Mouse (Mus musculus) kidney, embryonic 15.5 days (tissue): ENCODE data around the gene Thsd1. TPM values are rescaled to one million over a fixed set of nuclear protein-coding genes. Genes with fewer than 3 reads are reported as not detected.

Source experiments
- ATAC-seq: fragments of 200-750 bp; cut with Nextera tagmentation; replicated peaks from 2 replicates; pipeline ENCODE4 v1.8.0; 2017; ENCODE audit warnings: moderate TSS enrichment; ENCODE audit not compliant: low FRiP score
- H3K27ac ChIP-seq: fragments of 300-500 bp; sonication (generic); 2 replicates; pipeline ENCODE4 v1.5.1; 2015; ENCODE audit warnings: mild to moderate bottlenecking, inconsistent platforms
- H3K27me3 ChIP-seq: fragments of 300-500 bp; sonication (generic); 2 replicates; pipeline ENCODE4 v1.6.1; 2015; ENCODE audit warnings: inconsistent platforms
- H3K36me3 ChIP-seq: fragments of 300-500 bp; sonication (generic); 2 replicates; pipeline ENCODE4 v1.6.1; 2015; ENCODE audit warnings: inconsistent platforms
- H3K4me1 ChIP-seq: fragments of 300-500 bp; sonication (generic); 2 replicates; pipeline ENCODE4 v1.6.1; 2015; ENCODE audit warnings: inconsistent platforms
- H3K4me2 ChIP-seq: fragments of 300-500 bp; sonication (generic); 2 replicates; pipeline ENCODE4 v1.6.1; 2015; ENCODE audit warnings: moderate library complexity, mild to moderate bottlenecking, inconsistent platforms
- H3K4me3 ChIP-seq: fragments of 300-500 bp; sonication (generic); replicated peaks from 2 replicates; pipeline ENCODE4 v1.5.1; 2015; ENCODE audit warnings: mild to moderate bottlenecking, inconsistent platforms
- H3K9ac ChIP-seq: fragments of 300-500 bp; sonication (generic); 2 replicates; pipeline ENCODE4 v1.6.1; 2015; ENCODE audit warnings: mild to moderate bottlenecking, inconsistent platforms
- H3K9me3 ChIP-seq: fragments of 300-500 bp; sonication (generic); replicated peaks from 2 replicates; pipeline ENCODE4 v1.6.1; 2016; ENCODE audit warnings: inconsistent platforms
- WGBS: fragments of 180-500 bp; shearing (Covaris S2); methylation state at CpG from one replicate; pipeline ENCODE4 v1.1.7; 2015; ENCODE audit warnings: mixed read lengths; 5-methylcytosine and 5-hydroxymethylcytosine counted together
- polyA plus RNA-seq: library from polyadenylated mRNA; unstranded; fragments of >200 nt; fragmentation: Nextera tagmentation; extraction: Ambion mirVana; gene quantifications from 2 replicates; pipeline ENCODE4 v1.2.1, GENCODE M21; 2015

Gene Thsd1
- polyA plus RNA-seq: 14.5 and 16.3 TPM in 2 replicates

DNA sequence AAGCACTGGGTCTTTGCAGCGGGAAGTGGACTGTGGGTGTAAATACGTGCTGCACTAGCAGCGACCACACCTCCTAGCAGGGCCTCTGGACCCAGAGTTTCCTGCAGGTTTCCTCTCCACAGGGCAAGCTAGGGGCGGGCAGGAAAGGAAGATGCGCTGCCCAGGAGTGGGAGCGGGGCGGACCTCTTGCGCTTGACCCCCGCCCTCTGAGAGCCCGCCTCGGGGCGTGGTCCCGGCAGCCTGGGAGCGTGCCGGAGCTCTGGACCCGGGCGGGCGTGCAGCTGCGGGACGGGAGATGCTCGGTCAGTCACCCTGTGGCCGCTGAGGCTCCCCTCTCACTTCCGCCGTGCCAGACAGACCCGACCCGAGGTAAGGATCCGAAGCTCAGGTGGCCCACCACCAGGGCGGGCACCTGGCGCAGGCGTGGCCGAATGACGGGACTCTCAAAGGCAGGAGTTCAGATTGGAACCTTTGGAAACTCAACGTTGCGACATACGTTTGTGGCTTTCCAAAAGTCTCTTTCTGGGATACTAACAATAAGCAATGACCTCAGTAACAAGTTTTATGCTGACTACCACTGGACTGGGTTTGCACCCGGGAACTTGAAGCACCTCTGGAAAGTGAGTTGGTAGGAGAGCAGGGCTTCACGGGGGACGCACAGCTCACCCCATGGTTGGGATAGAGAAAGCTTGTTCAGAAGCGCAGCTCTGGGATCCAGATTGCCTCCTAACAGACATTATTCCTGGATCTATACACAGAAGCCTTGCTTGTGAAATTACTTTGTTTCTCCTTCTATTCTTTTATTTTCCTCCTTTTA, at the start of gene Thsd1:
Gene Thsd1 (plus strand): TSS at position 253 of the 817 bp plus-strand sequence.
- H3K9me3 ChIP-seq: no peaks in the 10 kb centered on the region
- H3K4me1 ChIP-seq: peaks cover 9% of the 10 kb centered on the region; the same call in 1 of the 2 replicates
- peaks cover 9% of the 10 kb centered on the region for H3K27me3 ChIP-seq
- peaks cover 12% of the 10 kb centered on the region for H3K36me3 ChIP-seq
- peak within 1 kb of the TSS; percentile 50 for H3K9ac ChIP-seq
- peak within 1 kb of the TSS; percentile 60 for H3K4me3 ChIP-seq
- H3K4me2 ChIP-seq: peak within 1 kb of the TSS; percentile 93
- peak within 1 kb of the TSS; percentile 41 for H3K27ac ChIP-seq
- under 1% methylated on average over 39 of the region's 39 CpGs for WGBS
- ATAC-seq: peak; percentile 91

DNA sequence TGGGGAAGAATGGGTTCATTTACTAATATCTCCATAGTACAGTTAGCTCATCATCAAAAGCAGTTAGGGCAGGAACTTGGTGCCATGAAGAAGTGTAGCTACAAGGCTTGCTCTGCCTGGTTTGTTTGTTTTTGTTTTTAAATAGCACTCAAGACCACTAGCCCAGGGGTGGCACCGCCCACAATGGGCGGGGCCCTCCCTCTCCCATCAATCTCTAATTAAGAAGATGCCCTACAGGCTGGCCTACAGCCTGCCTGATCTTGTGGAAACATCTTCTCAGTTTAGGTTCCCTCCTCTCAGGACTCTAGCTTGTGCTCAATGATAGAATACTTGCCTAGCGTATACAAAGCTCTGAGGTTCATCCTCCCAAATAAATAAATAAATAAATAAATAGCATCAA, 42.2 kb upstream of the Thsd1 start:
- Histone ChIP-seq H3K27me3 (0 out of 2 replicates have a peak, but pooled peaks cover 3% of the 10 kb centered on the region), H3K9ac (peak overlapping the region; percentile 71; the same call in 1 of the 2 replicates), H3K9me3 (no peaks in the 10 kb centered on the region), H3K4me3 (peak overlapping the region; percentile 81), H3K4me2 (peak overlapping the region; percentile 86), H3K27ac (peak overlapping the region; percentile 94), H3K36me3 (no peaks in the 10 kb centered on the region), H3K4me1 (peaks cover 17% of the 10 kb centered on the region)
- peak; percentile 76 for ATAC-seq
- under 1% methylated on average over 3 of the region's 3 CpGs for WGBS

DNA sequence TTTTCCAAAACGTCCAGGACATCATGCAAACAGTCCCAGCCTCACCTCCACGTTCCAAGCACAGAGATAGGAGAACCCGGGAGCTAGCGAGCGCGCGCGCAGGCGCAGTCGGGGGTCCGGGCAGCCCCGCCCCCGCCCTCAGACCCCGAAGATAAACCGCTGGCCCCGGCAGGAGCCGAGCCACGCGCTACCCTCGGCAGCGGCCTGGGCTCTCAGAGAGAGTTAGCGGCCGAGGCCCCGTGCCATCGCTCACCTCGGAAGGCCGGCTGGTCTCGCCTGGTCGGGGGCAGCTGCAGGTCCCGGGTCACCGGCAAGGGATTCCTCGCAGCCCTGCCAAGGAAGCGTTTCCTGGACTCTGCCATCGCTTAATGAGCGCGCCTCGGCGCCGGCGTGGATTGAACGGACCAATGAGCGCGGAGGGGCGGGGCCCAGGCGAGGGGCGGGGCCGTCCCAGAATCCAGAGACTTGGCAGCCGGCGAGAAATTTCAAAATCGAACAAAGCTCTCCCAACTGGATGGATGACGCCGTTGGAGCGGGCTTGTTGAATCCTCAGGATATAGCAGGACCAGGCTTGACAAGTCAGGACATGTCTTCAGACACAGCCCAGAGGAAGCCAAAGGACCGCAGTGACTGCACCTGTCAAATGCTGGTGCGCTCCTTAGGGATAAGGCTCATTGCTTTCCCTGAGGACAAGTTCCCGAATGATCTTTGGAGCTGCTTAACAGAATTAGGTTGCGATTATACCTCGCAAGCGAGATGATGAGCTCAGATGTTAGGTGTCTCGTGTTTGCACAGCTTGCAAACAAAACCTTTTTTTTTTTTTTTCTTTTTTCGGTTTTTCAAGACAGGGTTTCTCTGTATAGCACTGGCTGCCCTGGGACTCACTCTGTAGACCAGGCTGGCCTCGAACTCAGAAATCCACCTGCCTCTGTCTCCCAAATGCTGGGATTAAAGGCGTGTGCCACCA, 41.4 kb upstream of the Thsd1 start, which contains the start of gene Ckap2:
Gene Ckap2 (minus strand): TSS at position 389 of the 967 bp plus-strand sequence.
- WGBS: 2% methylated on average over 63 of the region's 63 CpGs
- no peaks in the 10 kb centered on the region for H3K36me3 ChIP-seq
- peaks cover 17% of the 10 kb centered on the region for H3K4me1 ChIP-seq
- H3K4me2 ChIP-seq: peak within 1 kb of the TSS; percentile 86
- H3K4me3 ChIP-seq: peak within 1 kb of the TSS; percentile 81
- peak within 1 kb of the TSS; percentile 94 for H3K27ac ChIP-seq
- peak within 1 kb of the TSS; percentile 71 for H3K9ac ChIP-seq
- H3K9me3 ChIP-seq: no peaks in the 10 kb centered on the region
- peak; percentile 97 for ATAC-seq
- 0 out of 2 replicates have a peak, but pooled peaks cover 3% of the 10 kb centered on the region for H3K27me3 ChIP-seq

DNA sequence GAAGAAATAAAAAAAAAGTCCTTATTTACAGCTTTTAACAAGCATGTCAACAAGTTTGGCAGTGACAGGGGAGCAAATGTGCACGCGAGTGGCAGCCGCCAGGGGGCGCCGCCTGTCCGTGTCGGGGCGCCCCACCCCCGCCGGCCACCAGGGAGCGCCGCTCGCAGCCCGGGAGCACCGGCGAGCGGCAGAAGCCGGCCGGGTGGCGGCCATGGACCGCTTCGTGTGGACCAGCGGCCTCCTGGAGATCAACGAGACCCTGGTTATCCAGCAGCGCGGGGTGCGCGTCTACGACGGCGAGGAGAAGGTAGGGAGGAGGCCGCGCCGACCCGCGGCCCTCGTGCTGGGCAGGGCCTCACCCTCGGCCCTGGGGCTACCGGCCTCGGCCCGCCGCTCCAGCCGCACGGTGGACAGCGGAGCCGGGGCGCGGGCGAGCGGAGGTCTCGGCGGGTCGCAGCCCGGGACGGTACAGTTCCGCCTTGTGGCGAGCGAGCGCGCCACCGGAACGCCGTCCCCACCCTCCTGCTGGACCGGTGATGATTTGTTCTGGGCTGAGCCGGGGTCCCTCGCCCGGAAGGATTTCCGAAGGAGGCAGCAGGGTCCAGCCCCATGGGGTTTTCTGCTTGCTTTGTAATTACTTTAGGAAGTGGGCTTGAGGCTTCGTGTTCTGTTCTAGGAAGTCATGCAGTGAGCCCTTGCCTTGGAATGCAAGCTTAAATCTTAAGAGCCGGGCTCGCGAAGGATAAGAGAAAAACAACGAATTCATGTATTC, 34.3 kb upstream of the Thsd1 start, which contains the start of gene Vps36:
Gene Vps36 (plus strand): TSS at position 150 of the 772 bp plus-strand sequence.
- Histone ChIP-seq H3K4me3 (peak within 1 kb of the TSS; percentile 83), H3K27ac (peak within 1 kb of the TSS; percentile 99), H3K4me2 (peak within 1 kb of the TSS; percentile 62), H3K9ac (peak within 1 kb of the TSS; percentile 76), H3K4me1 (peaks cover 17% of the 10 kb centered on the region), H3K27me3 (0 out of 2 replicates have a peak, but pooled peaks cover 3% of the 10 kb centered on the region), H3K36me3 (no peaks in the 10 kb centered on the region), H3K9me3 (no peaks in the 10 kb centered on the region)
- under 1% methylated on average over 73 of the region's 73 CpGs for WGBS
- ATAC-seq: peak; percentile 95

DNA sequence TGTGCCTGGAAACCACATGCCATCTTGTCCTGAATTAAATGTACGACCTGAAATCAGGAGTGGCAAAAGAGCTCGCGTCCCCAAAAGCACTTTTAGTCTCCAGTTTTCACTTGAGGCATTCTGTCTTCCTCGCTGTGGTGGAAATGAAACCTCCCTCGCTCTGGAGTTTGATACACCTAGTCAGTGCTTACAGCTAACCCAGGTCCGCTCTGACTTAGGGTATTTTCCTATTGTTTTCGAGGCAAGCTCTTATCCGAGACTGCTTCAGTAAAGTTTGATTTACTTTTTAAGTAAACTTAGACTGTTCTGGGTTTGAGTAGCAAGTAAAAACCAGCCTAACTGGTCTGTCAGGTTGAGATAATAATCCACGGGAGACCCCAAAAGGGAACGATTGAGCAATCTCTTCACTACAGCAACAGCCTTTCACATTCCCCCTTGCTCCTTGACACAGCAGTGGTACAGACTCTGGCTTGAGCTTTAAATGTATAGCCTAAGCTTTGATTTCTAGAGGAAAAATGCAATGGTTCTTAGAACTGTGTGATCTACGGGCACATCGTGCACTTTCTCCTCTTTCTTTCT, 33.6 kb upstream of the Thsd1 start:
- Histone ChIP-seq H3K4me1 (peaks cover 17% of the 10 kb centered on the region), H3K27me3 (0 out of 2 replicates have a peak, but pooled peaks cover 3% of the 10 kb centered on the region), H3K36me3 (no peaks in the 10 kb centered on the region), H3K9ac (peak overlapping the region; percentile 76), H3K9me3 (no peaks in the 10 kb centered on the region), H3K27ac (peak overlapping the region; percentile 99), H3K4me2 (peak overlapping the region; percentile 62), H3K4me3 (peak overlapping the region; percentile 83)
- 13% methylated on average over 12 of the region's 12 CpGs for WGBS
- ATAC-seq: no peak; the same call in 1 of the 2 replicates

DNA sequence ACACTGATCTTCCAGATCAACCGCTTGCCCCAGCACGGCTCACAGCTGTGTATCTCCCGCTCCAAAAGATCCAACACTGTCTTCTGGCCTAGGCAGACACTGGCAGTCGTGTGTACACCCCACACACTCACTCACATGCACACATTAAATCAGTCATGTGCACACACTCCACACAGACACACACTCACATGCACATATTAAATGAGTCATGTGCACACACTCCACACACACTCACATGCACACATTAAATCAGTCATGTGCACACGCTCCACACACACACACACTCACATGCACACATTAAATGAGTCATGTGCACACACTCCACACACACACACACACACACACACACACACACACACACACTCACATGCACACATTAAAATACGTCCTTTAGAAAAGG, 29.2 kb upstream of the Thsd1 start:
- 91% methylated on average over 6 of the region's 6 CpGs for WGBS
- peaks cover 30% of the 10 kb centered on the region for H3K36me3 ChIP-seq
- H3K4me1 ChIP-seq: peaks cover 15% of the 10 kb centered on the region
- ATAC-seq: no peak
- no peaks in the 10 kb centered on the region for H3K27me3 ChIP-seq
- H3K9ac ChIP-seq: no peak overlapping the region
- H3K4me3 ChIP-seq: no peak overlapping the region
- no peak overlapping the region for H3K4me2 ChIP-seq
- H3K9me3 ChIP-seq: no peaks in the 10 kb centered on the region
- H3K27ac ChIP-seq: no peak overlapping the region

DNA sequence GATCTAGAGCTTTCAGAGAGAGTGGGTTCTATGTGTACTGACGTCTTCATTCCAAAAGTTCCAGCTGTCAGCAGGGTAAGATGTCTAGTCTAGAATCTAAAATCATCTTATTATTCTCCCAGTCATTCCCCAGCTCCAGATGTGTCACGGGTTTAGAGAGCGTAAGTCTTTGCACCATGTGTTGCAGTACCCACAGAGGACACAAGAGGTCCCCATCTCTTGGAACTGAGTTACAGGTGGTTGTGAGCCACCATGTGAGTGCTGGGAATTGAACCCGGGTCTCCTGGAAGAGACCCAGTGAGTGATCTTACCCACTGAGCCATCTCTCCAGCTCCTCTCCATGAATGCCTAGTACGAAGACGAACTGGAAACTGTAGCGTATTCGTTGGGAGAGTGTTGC, 27.6 kb upstream of the Thsd1 start:
- Histone ChIP-seq H3K27me3 (no peaks in the 10 kb centered on the region), H3K4me2 (no peak overlapping the region), H3K4me1 (peaks cover 4% of the 10 kb centered on the region), H3K36me3 (peaks cover 43% of the 10 kb centered on the region), H3K4me3 (no peak overlapping the region), H3K27ac (no peak overlapping the region), H3K9ac (no peak overlapping the region), H3K9me3 (no peaks in the 10 kb centered on the region)
- no peak for ATAC-seq
- 98% methylated on average over 8 of the region's 8 CpGs for WGBS

DNA sequence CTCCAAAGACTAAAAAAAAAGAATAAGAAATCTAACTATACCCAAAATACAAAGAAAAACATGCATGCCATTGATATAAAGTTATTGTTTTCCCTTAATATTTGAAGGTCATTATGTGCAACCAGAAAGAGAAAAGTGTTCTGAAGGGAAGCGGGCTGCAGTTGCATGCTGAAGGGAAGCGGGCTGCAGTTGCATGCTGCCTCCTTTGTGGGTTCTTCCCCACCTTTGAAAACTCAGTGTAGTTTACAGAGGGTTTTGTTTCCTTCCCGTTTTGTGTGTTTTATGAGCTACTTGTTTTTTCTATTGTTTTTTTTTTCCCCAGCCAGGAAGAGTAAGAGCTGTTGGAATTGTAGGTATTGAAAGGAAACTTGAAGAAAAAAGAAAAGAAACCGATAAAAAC, 19.6 kb upstream of the Thsd1 start:
- Histone ChIP-seq H3K4me3 (no peak overlapping the region), H3K36me3 (peaks cover 75% of the 10 kb centered on the region), H3K9ac (no peak overlapping the region), H3K27ac (0 out of 2 replicates have a peak overlapping the region, but pooled peaks have one; percentile 68), H3K9me3 (no peaks in the 10 kb centered on the region), H3K4me2 (no peak overlapping the region), H3K27me3 (no peaks in the 10 kb centered on the region), H3K4me1 (no peaks in the 10 kb centered on the region)
- no peak for ATAC-seq
- WGBS: 73% methylated on average over 4 of the region's 4 CpGs

DNA sequence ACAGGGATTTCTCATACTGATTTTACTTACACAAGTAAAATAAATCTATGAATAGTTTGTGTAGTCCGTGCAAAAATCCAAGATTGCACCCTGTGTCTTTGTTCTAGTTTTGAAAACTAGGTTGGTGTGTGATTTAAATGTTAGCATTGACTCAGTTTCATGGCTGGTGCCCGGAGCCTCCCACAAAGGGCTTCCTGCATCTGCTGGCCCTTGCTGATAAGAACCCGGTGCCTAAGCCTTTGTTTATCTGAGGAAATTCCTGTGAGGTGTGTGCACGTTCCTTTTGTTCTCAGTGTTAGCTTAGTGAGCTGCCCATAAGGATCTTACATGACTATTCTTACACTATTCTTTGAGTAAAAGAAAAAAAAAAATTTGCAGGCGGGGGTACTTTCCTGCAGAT, 18.1 kb upstream of the Thsd1 start:
- Histone ChIP-seq H3K4me1 (no peaks in the 10 kb centered on the region), H3K36me3 (peaks cover 72% of the 10 kb centered on the region), H3K9ac (no peak overlapping the region), H3K4me2 (no peak overlapping the region), H3K27me3 (no peaks in the 10 kb centered on the region), H3K4me3 (no peak overlapping the region), H3K9me3 (no peaks in the 10 kb centered on the region), H3K27ac (peak overlapping the region; percentile 48)
- WGBS: 60% methylated on average over 5 of the region's 5 CpGs
- no peak for ATAC-seq

DNA sequence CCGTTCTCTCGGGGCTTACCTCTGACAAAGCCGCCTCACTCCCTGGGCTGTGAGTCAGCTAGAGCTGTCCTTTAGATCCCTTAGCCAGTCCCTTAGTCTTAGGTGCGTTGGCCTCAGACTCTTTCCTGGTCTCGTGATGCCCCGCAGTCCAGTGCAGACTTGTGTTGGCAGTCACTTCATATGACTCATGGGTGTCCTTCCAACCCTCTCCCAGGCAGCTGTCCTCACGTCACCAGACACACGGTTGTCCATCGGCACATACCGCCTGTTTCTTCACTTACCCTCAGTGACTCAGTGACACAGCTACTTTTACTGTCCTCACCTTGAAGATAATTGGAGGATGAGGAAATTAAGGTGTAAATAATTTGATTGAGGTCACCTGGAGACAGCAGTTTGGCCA, 12.3 kb upstream of the Thsd1 start:
- Histone ChIP-seq H3K27ac (no peak overlapping the region), H3K4me2 (no peak overlapping the region), H3K9ac (no peak overlapping the region), H3K9me3 (no peaks in the 10 kb centered on the region), H3K4me1 (no peaks in the 10 kb centered on the region), H3K4me3 (no peak overlapping the region), H3K36me3 (peaks cover 85% of the 10 kb centered on the region), H3K27me3 (no peaks in the 10 kb centered on the region)
- ATAC-seq: no peak
- 97% methylated on average over 10 of the region's 10 CpGs for WGBS

DNA sequence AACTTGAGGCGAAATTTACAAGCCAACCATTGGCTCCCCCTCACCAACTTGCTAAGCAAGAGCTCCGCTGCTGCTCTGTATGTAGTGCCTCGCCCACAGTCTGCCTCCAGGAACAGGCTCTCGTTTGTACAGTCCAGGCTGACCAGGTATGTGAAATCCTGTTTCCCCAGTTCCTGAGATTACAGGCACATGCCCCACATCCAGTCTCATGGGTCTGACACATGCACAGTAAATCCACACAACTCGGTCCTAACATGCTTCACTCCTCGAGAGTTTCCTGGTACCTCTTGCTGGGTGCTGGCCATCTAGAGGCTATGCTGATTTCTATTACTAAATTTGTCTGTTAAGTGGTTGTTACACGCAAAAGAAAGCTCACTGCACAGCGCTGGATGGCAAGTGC, 752 bp upstream of the Thsd1 start:
- H3K4me3 ChIP-seq: no peak overlapping the region
- H3K9ac ChIP-seq: no peak overlapping the region
- peaks cover 9% of the 10 kb centered on the region for H3K27me3 ChIP-seq
- H3K36me3 ChIP-seq: peaks cover 20% of the 10 kb centered on the region
- WGBS: 58% methylated on average over 8 of the region's 8 CpGs
- peaks cover 9% of the 10 kb centered on the region; the same call in 1 of the 2 replicates for H3K4me1 ChIP-seq
- ATAC-seq: no peak
- H3K4me2 ChIP-seq: peak overlapping the region; percentile 93; the same call in 1 of the 2 replicates
- H3K9me3 ChIP-seq: no peaks in the 10 kb centered on the region
- H3K27ac ChIP-seq: peak overlapping the region; percentile 20; the same call in 1 of the 2 replicates
